Mouse (Mus musculus): Measurements from ENCODE around the gene Tbc1d8. TPM values are rescaled to one million over a fixed set of nuclear protein-coding genes. Genes with fewer than 3 reads are reported as not detected.

Tbc1d8 gene
- total RNA-seq, 2 experiments from 2014 or later, result 6.3 to 7.8 TPM

GRCm38 (mm10) chr1:39332456-39332855, 146.1 kb downstream of the Tbc1d8 start:
- intact Hi-C loops (cut with DNase I), result no loop called here
- no peak for DNase-seq

GRCm38 (mm10) chr1:39330857-39331594, 147.5 kb downstream of the Tbc1d8 start:
- intact Hi-C loops (cut with DNase I), result no loop called here
- DNase-seq, result no peak

DNA sequence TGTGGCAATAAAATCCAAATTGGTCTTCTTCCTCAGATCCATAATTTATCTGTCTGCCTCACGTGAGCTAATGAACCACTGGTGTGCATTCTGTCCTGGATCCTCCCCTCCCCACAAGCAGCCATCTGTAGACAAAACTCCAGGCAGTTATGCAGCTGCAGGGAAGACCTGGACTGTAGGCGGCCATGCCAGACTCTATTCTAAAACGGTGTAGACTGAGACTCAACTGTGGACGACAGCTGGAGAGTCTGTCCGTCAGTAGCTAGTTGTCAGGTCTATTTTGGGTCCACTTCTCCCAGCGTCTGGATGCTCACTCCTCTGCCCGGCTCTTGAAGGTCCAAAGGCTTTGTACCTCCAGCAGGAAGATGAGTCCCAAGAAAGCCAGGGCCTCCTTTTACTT, 151.0 kb downstream of the Tbc1d8 start:
- intact Hi-C loops (cut with DNase I), result no loop called here
- no peak for DNase-seq

GRCm38 (mm10) chr1:39325228-39325627, 153.3 kb downstream of the Tbc1d8 start:
- no peak for DNase-seq

GRCm38 (mm10) chr1:39321954-39322353, 156.6 kb downstream of the Tbc1d8 start:
- DNase-seq, result no peak
- intact Hi-C loops (cut with DNase I), result loop anchor here (5.0 kb wide), 1 partner anchor 45 kb away; no protein-coding TSS in a partner anchor

More at GRCm38 (mm10) chr1:39325228-39325627, 153.3 kb downstream of the Tbc1d8 start:
- intact Hi-C loops (cut with DNase I), result no loop called here

Other genes starting within 250 kb of the Tbc1d8 start
- 100 to 1,000 TPM; 430 to 527 TPM for gene Rpl31, start 110.9 kb downstream of the Tbc1d8 start, total RNA-seq (2021)
- gene Cnot11, start 56.2 kb upstream of the Tbc1d8 start, total RNA-seq (2021), result 10 to 100 TPM; 14.9 to 17.0 TPM
- 1 to 10 TPM; 6.0 to 6.9 TPM for gene Rnf149, start 98.7 kb upstream of the Tbc1d8 start, total RNA-seq (2021)
- gene Creg2, start 172.7 kb upstream of the Tbc1d8 start, total RNA-seq (2021), result not detected
- not detected for gene Rfx8, start 242.2 kb upstream of the Tbc1d8 start, total RNA-seq (2021)